Mouse (Mus musculus) thymus, postnatal 0 days (tissue): ENCODE measurements around the gene Clpsl2. TPM values are rescaled to one million over a fixed set of nuclear protein-coding genes. Genes with fewer than 3 reads are reported as not detected.

Source experiments
- microRNA-seq: library from miRNA; unstranded; fragments of <30 nt; microRNA quantifications from one replicate; pipeline ENCODE4, GENCODE M21; 2016; ENCODE audit warnings: borderline number of aligned reads
- polyA plus RNA-seq: library from polyadenylated mRNA; unstranded; fragments of >200 nt; fragmentation: Nextera tagmentation; extraction: Ambion mirVana; gene quantifications from 2 replicates; pipeline ENCODE4 v1.2.1, GENCODE M21; 2015

Clpsl2 gene
- polyA plus RNA-seq, 1 experiment from 2014 or later = not detected

Small RNA genes lying within 50 kb of the gene (microRNA-seq; reads per million reads assigned to microRNA genes)
- gene Gm25195 = not detected
- not detected for gene Mir6969

Other genes with a start within 250 kb of the Clpsl2 start
- gene Fance, start 235.9 kb upstream of the Clpsl2 start, polyA plus RNA-seq = 20.7 and 27.6 TPM in 2 replicates
- 790 and 815 TPM in 2 replicates for gene Rpl10a, start 220.9 kb upstream of the Clpsl2 start, polyA plus RNA-seq
- gene Tead3, start 198.6 kb upstream of the Clpsl2 start, polyA plus RNA-seq = 2.1 and 2.2 TPM in 2 replicates
- 0.54 and 0.56 TPM in 2 replicates for gene Tulp1, start 184.2 kb upstream of the Clpsl2 start, polyA plus RNA-seq
- gene Fkbp5, start 31.9 kb upstream of the Clpsl2 start, polyA plus RNA-seq = 121 and 124 TPM in 2 replicates
- not detected in 2 replicates for gene Armc12, start 18.6 kb upstream of the Clpsl2 start, polyA plus RNA-seq
- 1.4 and 1.9 TPM in 2 replicates for gene Clps, start 11.4 kb downstream of the Clpsl2 start, polyA plus RNA-seq
- gene Lhfpl5, start 26.2 kb downstream of the Clpsl2 start, polyA plus RNA-seq = 0.27 TPM in 1 of 2 replicates, not detected in the other
- gene Srpk1, start 73.3 kb downstream of the Clpsl2 start, polyA plus RNA-seq = 99.1 and 103 TPM in 2 replicates
- 0.42 and 0.79 TPM in 2 replicates for gene Slc26a8, start 140.8 kb downstream of the Clpsl2 start, polyA plus RNA-seq
- 42.2 and 45.7 TPM in 2 replicates for gene Mapk14, start 141.9 kb downstream of the Clpsl2 start, polyA plus RNA-seq
- gene AC170998.1, start 176.7 kb downstream of the Clpsl2 start, polyA plus RNA-seq = 0.87 and 2.1 TPM in 2 replicates
- gene Mapk13, start 219.9 kb downstream of the Clpsl2 start, polyA plus RNA-seq = 6.7 and 6.9 TPM in 2 replicates